Mouse (Mus musculus) thymus, postnatal 4 days (tissue): Measurements from ENCODE around the gene 4930544D05Rik.
A peak's percentile ranks its signal among the peaks of the same experiment; 100 is the strongest.

Experiments used
- DNase-seq: peaks from one replicate; pipeline ENCODE4 v3.0.0; 2021

The 4930544D05Rik gene

GRCm38 (mm10) chr11:70657573-70657972 is 41.9 kb downstream of the 4930544D05Rik start:
- DNase-seq = peak; percentile 40

GRCm38 (mm10) chr11:70657991-70658390 is 42.3 kb downstream of the 4930544D05Rik start:
- DNase-seq = no peak

DNA sequence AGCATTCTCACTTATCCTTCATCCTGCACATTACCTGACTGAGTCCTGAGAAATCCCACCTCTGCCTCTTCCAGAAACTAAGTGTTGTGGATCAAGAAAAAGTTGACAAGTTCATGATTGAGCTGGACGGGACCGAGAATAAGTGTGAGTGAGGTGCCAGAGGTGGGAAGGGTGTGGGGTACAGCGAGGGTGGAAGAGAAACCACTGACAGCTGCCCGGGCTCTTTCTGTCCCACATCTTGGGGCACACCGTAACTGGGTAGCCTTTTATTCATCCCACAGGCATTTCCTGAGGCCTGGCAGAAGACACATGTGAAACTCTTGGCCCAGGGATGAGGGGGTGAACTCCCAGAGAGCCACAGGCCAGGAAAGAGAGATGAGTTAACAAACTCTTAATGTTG is 42.9 kb downstream of the 4930544D05Rik start:
- DNase-seq = no peak

DNA sequence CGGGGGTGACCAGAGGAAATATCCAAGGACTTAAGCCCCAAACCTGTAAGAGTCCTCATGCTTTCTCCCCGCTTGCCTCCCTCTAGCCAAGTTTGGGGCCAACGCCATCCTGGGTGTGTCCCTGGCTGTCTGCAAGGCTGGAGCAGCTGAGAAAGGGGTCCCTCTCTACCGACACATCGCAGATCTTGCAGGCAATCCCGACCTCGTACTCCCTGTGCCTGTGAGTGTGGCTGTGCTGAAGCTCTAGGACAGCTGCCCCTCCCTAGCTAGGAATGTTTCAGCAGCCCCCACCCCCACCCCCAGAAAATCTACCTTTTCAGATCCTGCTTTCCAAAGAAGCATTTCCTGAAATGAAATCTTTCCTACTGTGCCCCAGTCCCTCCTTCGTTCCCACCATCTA is 43.3 kb downstream of the 4930544D05Rik start:
- DNase-seq = no peak

- no peak for DNase-seq
Observed at GRCm38 (mm10) chr11:70660571-70660970, 44.9 kb downstream of the 4930544D05Rik start.

DNA sequence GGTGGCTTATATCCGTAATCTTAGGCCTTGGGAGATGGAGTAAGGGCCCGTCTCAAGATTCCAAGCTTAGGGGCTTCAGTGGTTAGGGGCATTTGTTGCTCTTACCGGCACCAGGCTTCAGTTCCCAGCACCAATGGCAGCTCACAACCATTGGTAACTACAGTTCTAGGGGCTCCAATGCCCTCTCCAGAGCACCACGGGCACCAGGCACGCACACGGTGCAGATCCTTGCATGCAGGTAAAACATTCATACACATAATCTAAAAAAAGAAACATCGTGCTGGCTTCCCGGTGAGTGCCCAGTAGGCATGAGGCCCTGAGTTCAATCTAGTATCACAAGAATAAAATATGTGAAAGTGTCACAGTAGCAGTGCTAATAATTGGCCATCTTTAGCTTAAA is 47.5 kb downstream of the 4930544D05Rik start:
- DNase-seq = no peak

GRCm38 (mm10) chr11:70663957-70664356 is 48.3 kb downstream of the 4930544D05Rik start:
- DNase-seq = no peak

- DNase-seq = no peak
Observed at GRCm38 (mm10) chr11:70664741-70665140, 49.1 kb downstream of the 4930544D05Rik start.
